Mouse (Mus musculus) intestine, postnatal 0 days (tissue): ENCODE results near the gene Fbxl4. TPM values are rescaled to one million over a fixed set of nuclear protein-coding genes. Genes with fewer than 3 reads are reported as not detected.

ENCODE experiments used
- ATAC-seq: fragments of 200-750 bp; cut with Nextera tagmentation; 2 replicates; pipeline ENCODE4 v1.8.0; 2017; ENCODE audit warnings: mild to moderate bottlenecking, moderate TSS enrichment, moderate library complexity
- H3K27ac ChIP-seq: fragments of 300-500 bp; sonication (generic); 2 replicates; pipeline ENCODE4 v1.5.1; 2014; ENCODE audit warnings: mild to moderate bottlenecking, low read depth, low read length, moderate library complexity
- H3K27me3 ChIP-seq: fragments of 300-500 bp; sonication (generic); replicated peaks from 2 replicates; pipeline ENCODE4 v1.6.1; 2014; ENCODE audit warnings: low read length, mixed read lengths; ENCODE audit not compliant: control insufficient read depth, insufficient read depth
- H3K36me3 ChIP-seq: fragments of 300-500 bp; sonication (generic); 2 replicates; pipeline ENCODE4 v1.6.1; 2014; ENCODE audit warnings: mild to moderate bottlenecking, moderate library complexity; ENCODE audit not compliant: control insufficient read depth, insufficient read depth
- H3K4me1 ChIP-seq: fragments of 300-500 bp; sonication (generic); replicated peaks from 2 replicates; pipeline ENCODE4 v1.6.1; 2014; ENCODE audit warnings: antibody characterized with exemption, low read length, mixed read lengths; ENCODE audit not compliant: control insufficient read depth, insufficient read depth
- H3K4me2 ChIP-seq: fragments of 300-500 bp; sonication (generic); replicated peaks from 2 replicates; pipeline ENCODE4 v1.6.1; 2014; ENCODE audit warnings: low read depth, mild to moderate bottlenecking, moderate library complexity
- H3K4me3 ChIP-seq: fragments of 300-500 bp; sonication (generic); 2 replicates; pipeline ENCODE4 v1.5.1; 2014; ENCODE audit warnings: low read depth, low read length
- H3K9ac ChIP-seq: fragments of 300-500 bp; sonication (generic); 2 replicates; pipeline ENCODE4 v1.6.1; 2014; ENCODE audit warnings: mild to moderate bottlenecking, low read depth, low read length
- H3K9me3 ChIP-seq: fragments of 300-500 bp; sonication (generic); 2 replicates; pipeline ENCODE4 v1.6.1; 2016; ENCODE audit warnings: mixed run types; ENCODE audit not compliant: control insufficient read depth
- CTCF ChIP-seq: sonication (generic); IDR thresholded peaks from 2 replicates; pipeline ENCODE4 v1.5.1; 2016; ENCODE audit warnings: low read depth, mild to moderate bottlenecking, control low read depth, antibody characterized with exemption, moderate library complexity
- WGBS: fragments of 180-500 bp; shearing (Covaris S2); extraction: QIAGEN DNeasy Blood & Tissue Kit; methylation state at CpG from one replicate; pipeline ENCODE4 v1.1.7; 2014; 5-methylcytosine and 5-hydroxymethylcytosine counted together
- polyA plus RNA-seq: library from polyadenylated mRNA; unstranded; fragments of >200 nt; fragmentation: Nextera tagmentation; extraction: Ambion mirVana; gene quantifications from 2 replicates; pipeline ENCODE4 v1.2.1, GENCODE M21; 2015

Fbxl4 gene
- polyA plus RNA-seq, 1 experiment from 2014 or later: 13.9 TPM

DNA sequence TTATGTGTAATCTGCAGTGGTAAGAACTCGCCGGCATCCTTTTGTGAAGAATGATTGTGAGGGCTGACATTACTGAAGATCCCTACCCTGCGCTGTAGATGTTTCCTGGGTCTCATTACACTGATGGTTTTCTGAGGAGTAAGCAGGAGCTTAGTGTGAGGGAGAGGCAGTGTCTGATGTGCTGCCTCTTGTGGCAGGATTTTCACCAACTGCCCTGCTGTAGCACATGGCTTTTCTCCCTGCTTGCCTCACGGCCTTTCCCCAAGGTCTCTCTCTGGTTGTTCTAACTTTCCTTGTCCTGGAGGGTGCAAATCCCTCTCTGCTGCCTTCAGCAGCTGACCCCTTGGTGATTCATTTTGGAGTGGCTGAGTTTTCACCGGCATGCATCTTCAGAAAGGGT lies 10.0 kb downstream of the Fbxl4 start:
- H3K4me3 ChIP-seq: no peak overlapping the region
- no peak overlapping the region for H3K9ac ChIP-seq
- no peaks in the 10 kb centered on the region for H3K36me3 ChIP-seq
- 74% methylated on average over 5 of the region's 5 CpGs for WGBS
- H3K27ac ChIP-seq: no peak overlapping the region
- no peaks in the 10 kb centered on the region for H3K4me1 ChIP-seq
- no peaks in the 10 kb centered on the region for H3K9me3 ChIP-seq
- peak; percentile 62 for TF ChIP-seq CTCF
- H3K27me3 ChIP-seq: no peaks in the 10 kb centered on the region
- no peak for ATAC-seq
- no peak overlapping the region for H3K4me2 ChIP-seq

DNA sequence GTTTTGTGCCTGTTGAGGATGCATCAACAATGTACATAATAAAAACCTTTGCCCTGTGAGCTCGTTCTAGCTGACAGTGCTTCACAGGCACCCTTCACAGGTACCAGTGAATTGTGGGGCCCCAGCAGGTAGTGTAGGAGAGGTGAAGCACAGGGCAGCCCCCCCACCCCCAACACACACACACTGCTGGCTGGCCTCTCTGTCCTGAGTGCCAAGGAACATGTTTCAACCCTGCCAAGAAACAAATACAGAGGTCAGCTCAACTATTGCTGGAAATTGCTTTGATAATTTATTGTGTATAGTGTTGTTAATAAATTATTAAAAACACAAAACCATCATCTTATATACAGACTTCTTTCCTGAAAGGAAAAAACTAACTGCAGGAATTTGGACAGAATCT lies 21.2 kb downstream of the Fbxl4 start:
- Histone ChIP-seq H3K9ac (no peak overlapping the region), H3K9me3 (no peaks in the 10 kb centered on the region), H3K27ac (no peak overlapping the region), H3K27me3 (no peaks in the 10 kb centered on the region), H3K4me1 (no peaks in the 10 kb centered on the region), H3K4me3 (no peak overlapping the region), H3K4me2 (no peak overlapping the region), H3K36me3 (peaks cover 4% of the 10 kb centered on the region; the same call in 1 of the 2 replicates)
- no peak for TF ChIP-seq CTCF
- ATAC-seq: no peak
- 17% methylated on average over 1 of the region's 1 CpGs for WGBS

DNA sequence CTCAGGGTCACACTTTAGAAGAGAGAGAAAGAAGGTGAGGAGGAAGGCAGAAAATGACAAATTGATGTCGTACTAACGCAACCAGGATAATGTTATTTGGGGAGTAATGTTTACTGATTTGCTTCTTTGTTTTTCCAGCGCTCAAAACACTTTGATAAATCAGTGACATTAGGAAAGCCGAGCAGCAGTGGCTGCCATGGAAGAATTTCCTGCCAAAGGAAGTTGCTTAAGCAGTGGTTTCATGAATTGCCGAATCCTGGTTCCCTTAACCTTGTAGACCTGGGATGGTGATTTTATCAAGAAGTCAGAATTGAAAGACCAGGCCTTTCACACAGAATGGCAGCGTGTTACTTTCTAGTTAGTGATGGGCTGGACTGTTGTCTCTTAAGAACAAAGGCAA lies 23.3 kb downstream of the Fbxl4 start:
- 58% methylated on average over 6 of the region's 6 CpGs for WGBS
- Histone ChIP-seq H3K4me1 (no peaks in the 10 kb centered on the region), H3K4me2 (no peak overlapping the region), H3K27me3 (no peaks in the 10 kb centered on the region), H3K9ac (no peak overlapping the region), H3K9me3 (no peaks in the 10 kb centered on the region), H3K36me3 (peaks cover 4% of the 10 kb centered on the region; the same call in 1 of the 2 replicates), H3K4me3 (no peak overlapping the region), H3K27ac (no peak overlapping the region)
- TF ChIP-seq CTCF: no peak
- no peak for ATAC-seq

DNA sequence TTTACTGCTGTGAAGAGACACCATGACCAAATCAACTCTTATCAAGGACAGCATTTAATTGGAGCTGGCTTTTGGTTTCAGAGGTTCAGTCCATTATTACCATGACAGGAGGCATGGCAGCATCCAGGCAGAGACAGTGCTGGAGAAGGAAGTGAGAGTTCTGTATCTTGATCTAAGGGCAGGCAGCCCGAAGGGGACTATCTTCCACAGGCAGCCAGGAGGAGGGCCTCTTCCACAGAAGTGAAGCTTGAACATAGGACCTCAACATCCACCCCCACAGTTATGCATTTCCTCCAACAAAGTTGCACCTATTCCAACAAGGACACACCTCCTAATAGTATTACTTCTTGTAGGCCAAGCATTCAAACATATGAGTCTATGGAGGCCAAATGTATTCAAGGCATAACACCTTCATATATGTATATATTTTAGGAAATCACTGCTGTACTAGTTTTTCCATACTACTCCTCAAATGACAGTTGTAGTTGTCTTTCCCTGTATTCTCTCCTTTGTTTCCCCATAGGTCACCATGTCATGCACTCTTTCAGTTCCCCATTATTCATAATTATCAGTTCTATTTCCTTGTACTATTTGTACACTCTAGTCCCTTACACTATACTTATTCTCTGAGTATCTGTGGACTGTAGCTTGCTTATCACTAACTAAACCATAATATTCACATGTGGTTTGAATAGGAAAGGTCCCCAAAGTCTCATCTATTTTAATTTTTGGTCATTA lies 26.4 kb downstream of the Fbxl4 start:
- no peak overlapping the region for H3K9ac ChIP-seq
- H3K36me3 ChIP-seq: no peaks in the 10 kb centered on the region
- H3K9me3 ChIP-seq: no peaks in the 10 kb centered on the region
- no peaks in the 10 kb centered on the region for H3K4me1 ChIP-seq
- H3K27me3 ChIP-seq: no peaks in the 10 kb centered on the region
- 95% methylated on average over 1 of the region's 1 CpGs for WGBS
- H3K27ac ChIP-seq: no peak overlapping the region
- no peak overlapping the region for H3K4me3 ChIP-seq
- H3K4me2 ChIP-seq: no peak overlapping the region
- no peak for ATAC-seq
- TF ChIP-seq CTCF: no peak

DNA sequence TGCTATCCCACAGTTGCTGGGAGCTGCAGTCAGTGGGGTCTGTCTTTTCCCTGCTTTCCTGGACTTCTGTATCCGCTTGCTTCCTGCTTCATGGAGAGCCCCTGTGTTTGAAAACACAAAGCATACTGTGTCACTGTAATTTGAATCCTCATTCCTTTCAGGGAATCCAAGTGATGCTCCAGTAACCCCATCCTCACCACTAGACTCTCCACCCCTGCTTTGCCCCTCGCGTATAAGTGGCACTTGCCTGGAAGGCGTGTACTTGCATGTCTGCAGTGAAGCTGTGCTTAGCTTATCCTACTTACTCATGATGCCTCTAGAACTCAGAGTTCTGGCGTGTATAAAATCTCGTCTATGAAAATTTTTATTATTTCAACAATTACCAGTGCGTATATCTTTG lies 32.7 kb downstream of the Fbxl4 start:
- Histone ChIP-seq H3K27ac (no peak overlapping the region), H3K4me2 (no peak overlapping the region), H3K9ac (no peak overlapping the region), H3K4me3 (no peak overlapping the region), H3K4me1 (no peaks in the 10 kb centered on the region), H3K9me3 (no peaks in the 10 kb centered on the region), H3K27me3 (no peaks in the 10 kb centered on the region), H3K36me3 (no peaks in the 10 kb centered on the region)
- no peak for ATAC-seq
- TF ChIP-seq CTCF: no peak
- 68% methylated on average over 7 of the region's 7 CpGs for WGBS

DNA sequence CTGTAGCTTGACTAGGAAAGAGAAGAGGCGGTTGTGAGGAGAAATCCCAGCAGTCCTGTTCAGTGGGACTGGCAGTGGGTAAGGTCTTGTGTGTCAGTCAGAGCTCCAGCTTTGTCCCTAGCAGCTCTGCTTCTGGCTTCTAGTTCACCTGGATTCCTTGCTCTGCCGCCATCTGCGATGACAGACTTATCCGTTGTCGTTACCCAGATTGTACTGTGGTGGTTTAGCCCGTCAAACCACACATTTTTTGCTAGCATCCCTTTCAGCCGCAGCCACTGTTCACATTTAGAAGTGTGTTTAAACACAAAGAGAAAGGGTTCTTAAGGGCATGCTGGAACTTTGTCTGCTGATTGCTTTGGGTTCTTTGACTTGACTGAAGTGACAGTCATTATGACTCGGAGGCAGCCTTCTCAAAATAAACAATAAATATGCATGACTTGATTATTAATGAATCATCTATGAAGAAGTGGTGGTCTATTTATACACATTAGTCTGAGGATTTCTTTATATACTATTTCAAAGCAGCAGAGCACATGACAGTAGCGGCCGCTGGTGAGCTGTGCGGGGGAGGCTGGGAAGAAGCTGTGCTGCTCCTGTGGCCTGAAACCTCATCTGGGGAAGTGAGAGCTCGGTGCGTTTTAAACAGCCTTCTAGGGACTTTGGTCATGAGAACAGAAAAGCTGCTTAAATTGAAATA lies 35.6 kb downstream of the Fbxl4 start:
- no peak for ATAC-seq
- H3K36me3 ChIP-seq: no peaks in the 10 kb centered on the region
- no peak overlapping the region for H3K4me3 ChIP-seq
- no peak overlapping the region for H3K27ac ChIP-seq
- no peak overlapping the region for H3K4me2 ChIP-seq
- H3K27me3 ChIP-seq: no peaks in the 10 kb centered on the region
- no peak for TF ChIP-seq CTCF
- no peaks in the 10 kb centered on the region for H3K4me1 ChIP-seq
- H3K9ac ChIP-seq: no peak overlapping the region
- WGBS: 81% methylated on average over 13 of the region's 13 CpGs
- no peaks in the 10 kb centered on the region for H3K9me3 ChIP-seq
